Mouse (Mus musculus) midbrain, embryonic 11.5 days (tissue): ENCODE measurements around the gene Atpif1. TPM values are rescaled to one million over a fixed set of nuclear protein-coding genes. Genes with fewer than 3 reads are reported as not detected.
A peak's percentile ranks its signal among the peaks of the same experiment; 100 is the strongest.
"Not testable (repeated sequence)": the region's sequence is repeated elsewhere in the genome, so short reads cannot be mapped to it uniquely, and the experiment has no call there.

Experiments
- ATAC-seq: fragments of 200-750 bp; cut with Nextera tagmentation; 2 replicates; pipeline ENCODE4 v1.8.0; 2017; ENCODE audit warnings: moderate TSS enrichment, moderate library complexity; ENCODE audit not compliant: low FRiP score
- DNase-seq: peaks from one replicate; pipeline ENCODE4 v3.0.0; 2015; ENCODE audit warnings: low spot score; ENCODE audit errors: missing footprints
- H3K27ac ChIP-seq: fragments of 300-500 bp; sonication (generic); 2 replicates; pipeline ENCODE4 v1.5.1; 2014; ENCODE audit warnings: low read depth, low read length
- H3K27me3 ChIP-seq: fragments of 300-500 bp; sonication (generic); 2 replicates; pipeline ENCODE4 v1.6.1; 2014; ENCODE audit warnings: mild to moderate bottlenecking, low read length, moderate library complexity, mixed read lengths; ENCODE audit not compliant: control insufficient read depth, insufficient read depth
- H3K36me3 ChIP-seq: fragments of 300-500 bp; sonication (generic); 2 replicates; pipeline ENCODE4 v1.6.1; 2014; ENCODE audit warnings: mild to moderate bottlenecking, low read length, moderate library complexity, mixed read lengths; ENCODE audit not compliant: control insufficient read depth, insufficient read depth
- H3K4me1 ChIP-seq: fragments of 300-500 bp; sonication (generic); 2 replicates; pipeline ENCODE4 v1.6.1; 2014; ENCODE audit warnings: low read length; ENCODE audit not compliant: control insufficient read depth, insufficient read depth
- H3K4me2 ChIP-seq: fragments of 300-500 bp; sonication (generic); 2 replicates; pipeline ENCODE4 v1.6.1; 2014; ENCODE audit warnings: mild to moderate bottlenecking, moderate library complexity
- H3K4me3 ChIP-seq: fragments of 300-500 bp; sonication (generic); 2 replicates; pipeline ENCODE4 v1.5.1; 2014; ENCODE audit warnings: low read depth, low read length
- H3K9ac ChIP-seq: fragments of 300-500 bp; sonication (generic); 2 replicates; pipeline ENCODE4 v1.6.1; 2014; ENCODE audit warnings: low read length
- H3K9me3 ChIP-seq: fragments of 300-500 bp; sonication (generic); 2 replicates; pipeline ENCODE4 v1.6.1; 2016; ENCODE audit warnings: low read length; ENCODE audit not compliant: control insufficient read depth
- WGBS: fragments of 180-500 bp; shearing (Covaris S2); extraction: QIAGEN DNeasy Blood & Tissue Kit; methylation state at CpG from one replicate; pipeline ENCODE4 v1.1.7; 2014; 5-methylcytosine and 5-hydroxymethylcytosine counted together
- polyA plus RNA-seq: library from polyadenylated mRNA; unstranded; fragments of >200 nt; fragmentation: Nextera tagmentation; extraction: Ambion mirVana; gene quantifications from 2 replicates; pipeline ENCODE4 v1.2.1, GENCODE M21; 2014

Atpif1 gene
- polyA plus RNA-seq, 1 experiment from 2014 or later, result 1,016 TPM

DNA sequence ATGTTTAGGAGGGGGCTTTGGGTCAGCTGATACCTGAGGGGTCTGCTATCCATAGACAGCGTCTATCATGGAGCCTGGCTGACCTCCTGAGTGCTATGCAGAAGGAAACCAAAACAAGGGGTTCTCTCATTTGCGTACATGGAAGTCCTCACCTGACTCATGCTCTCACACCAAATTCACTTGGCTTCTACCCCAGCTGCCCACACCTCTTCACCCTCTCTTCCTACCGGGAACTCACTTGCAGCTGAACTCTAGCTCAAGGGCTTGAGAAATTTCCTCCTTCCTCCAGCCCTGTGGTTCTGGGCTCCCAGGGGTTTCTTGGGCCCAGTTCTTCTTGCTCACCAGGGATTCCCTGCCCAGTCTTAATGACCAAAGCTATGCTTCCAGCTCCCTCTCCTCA lies 29.8 kb upstream of the Atpif1 start:
- Histone ChIP-seq H3K9me3 (no peaks in the 10 kb centered on the region), H3K27ac (no peak overlapping the region), H3K9ac (no peak overlapping the region), H3K36me3 (no peaks in the 10 kb centered on the region), H3K4me1 (no peaks in the 10 kb centered on the region), H3K4me2 (no peak overlapping the region), H3K4me3 (no peak overlapping the region), H3K27me3 (no peaks in the 10 kb centered on the region)
- DNase-seq, result no peak
- 80% methylated on average over 3 of the region's 3 CpGs for WGBS
- ATAC-seq, result no peak

DNA sequence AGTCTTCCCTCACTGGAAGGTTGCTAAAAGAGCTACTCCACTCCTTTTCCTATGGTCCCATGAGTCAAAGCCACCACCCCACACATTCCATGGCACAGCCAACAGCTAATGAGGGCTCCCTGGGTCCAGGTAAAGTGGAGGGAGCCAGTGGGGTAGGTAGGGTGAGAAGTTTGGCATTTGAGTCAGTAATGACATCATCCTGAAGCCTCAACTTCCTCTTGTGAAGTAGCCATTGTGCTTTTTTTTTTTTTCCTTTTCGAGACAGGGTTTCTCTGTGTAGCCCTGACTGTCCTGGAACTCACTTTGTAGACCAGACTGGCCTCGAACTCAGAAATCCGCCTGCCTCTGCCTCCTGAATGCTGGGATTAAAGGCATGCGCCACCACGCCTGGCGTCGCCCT lies 22.1 kb upstream of the Atpif1 start:
- not testable (repeated sequence) for DNase-seq, H3K4me2 ChIP-seq, H3K27me3 ChIP-seq, H3K9ac ChIP-seq, H3K27ac ChIP-seq, ATAC-seq, H3K9me3 ChIP-seq, H3K4me3 ChIP-seq, H3K4me1 ChIP-seq
- peaks cover 20% of the 10 kb centered on the region; the same call in 1 of the 2 replicates for H3K36me3 ChIP-seq
- 89% methylated on average over 7 of the region's 7 CpGs for WGBS

- Histone ChIP-seq H3K27ac (no peak overlapping the region), H3K4me3 (no peak overlapping the region), H3K4me1 (no peaks in the 10 kb centered on the region), H3K27me3 (no peaks in the 10 kb centered on the region), H3K9me3 (no peaks in the 10 kb centered on the region), H3K36me3 (peaks cover 23% of the 10 kb centered on the region; the same call in 1 of the 2 replicates), H3K9ac (no peak overlapping the region), H3K4me2 (no peak overlapping the region)
- 87% methylated on average over 8 of the region's 8 CpGs for WGBS
- DNase-seq (no peak), ATAC-seq (no peak)
These were observed 21.2 kb upstream of the Atpif1 start for GRCm38 (mm10) chr4:132554653-132555052.

GRCm38 (mm10) chr4:132554221-132554620 lies 20.8 kb upstream of the Atpif1 start:
- Histone ChIP-seq H3K9me3 (no peaks in the 10 kb centered on the region), H3K9ac (no peak overlapping the region), H3K36me3 (peaks cover 23% of the 10 kb centered on the region), H3K27me3 (no peaks in the 10 kb centered on the region), H3K4me3 (no peak overlapping the region), H3K27ac (no peak overlapping the region), H3K4me2 (no peak overlapping the region), H3K4me1 (no peaks in the 10 kb centered on the region)
- DNase-seq (no peak), ATAC-seq (no peak)
- 79% methylated on average over 5 of the region's 5 CpGs for WGBS

DNA sequence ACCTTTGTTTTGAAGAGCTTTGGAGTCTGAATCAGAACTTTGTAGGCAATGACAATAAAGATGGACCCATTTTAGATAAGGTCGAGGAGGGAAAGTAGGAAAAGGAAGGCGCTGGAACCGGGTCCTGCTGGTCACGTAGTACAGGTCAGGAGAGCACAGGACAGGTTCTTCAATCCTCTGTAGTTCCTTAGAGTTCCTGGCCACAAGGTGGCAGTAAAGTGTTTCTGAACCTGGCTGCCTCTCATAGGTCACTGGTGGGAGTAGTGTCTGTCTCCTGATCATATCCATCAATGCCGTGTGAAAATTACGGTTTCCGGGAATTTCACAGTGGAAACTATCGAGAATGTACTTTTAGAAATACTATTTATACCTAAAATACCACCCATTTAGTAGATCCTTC lies 12.4 kb upstream of the Atpif1 start:
- Histone ChIP-seq H3K4me2 (no peak overlapping the region), H3K27ac (no peak overlapping the region), H3K36me3 (peaks cover 22% of the 10 kb centered on the region), H3K4me3 (no peak overlapping the region), H3K9ac (no peak overlapping the region), H3K9me3 (no peaks in the 10 kb centered on the region), H3K27me3 (no peaks in the 10 kb centered on the region), H3K4me1 (no peaks in the 10 kb centered on the region)
- 54% methylated on average over 8 of the region's 8 CpGs for WGBS
- DNase-seq (peak; percentile 94), ATAC-seq (no peak)

GRCm38 (mm10) chr4:132542724-132543123 lies 9.3 kb upstream of the Atpif1 start:
- H3K36me3 ChIP-seq, result peaks cover 9% of the 10 kb centered on the region; the same call in 1 of the 2 replicates
- no peak overlapping the region for H3K4me2 ChIP-seq
- no peak overlapping the region for H3K4me3 ChIP-seq
- no peaks in the 10 kb centered on the region for H3K27me3 ChIP-seq
- H3K4me1 ChIP-seq, result no peaks in the 10 kb centered on the region
- 60% methylated on average over 1 of the region's 1 CpGs for WGBS
- H3K27ac ChIP-seq, result no peak overlapping the region
- DNase-seq, result no peak
- H3K9ac ChIP-seq, result no peak overlapping the region
- no peaks in the 10 kb centered on the region for H3K9me3 ChIP-seq
- ATAC-seq, result no peak

GRCm38 (mm10) chr4:132541413-132541812 lies 8.0 kb upstream of the Atpif1 start:
- Histone ChIP-seq H3K4me2 (no peak overlapping the region), H3K27ac (no peak overlapping the region), H3K4me1 (peaks cover 10% of the 10 kb centered on the region), H3K36me3 (peaks cover 5% of the 10 kb centered on the region; the same call in 1 of the 2 replicates), H3K9me3 (no peaks in the 10 kb centered on the region), H3K4me3 (no peak overlapping the region), H3K9ac (no peak overlapping the region), H3K27me3 (no peaks in the 10 kb centered on the region)
- ATAC-seq, result no peak
- WGBS, result 95% methylated on average over 4 of the region's 4 CpGs
- no peak for DNase-seq

- Histone ChIP-seq H3K36me3 (peaks cover 5% of the 10 kb centered on the region; the same call in 1 of the 2 replicates), H3K9me3 (no peaks in the 10 kb centered on the region), H3K9ac (no peak overlapping the region), H3K27me3 (no peaks in the 10 kb centered on the region), H3K4me2 (no peak overlapping the region), H3K4me3 (no peak overlapping the region), H3K27ac (no peak overlapping the region), H3K4me1 (peaks cover 14% of the 10 kb centered on the region)
- DNase-seq (no peak), ATAC-seq (no peak)
- 93% methylated on average over 5 of the region's 5 CpGs for WGBS
These were observed 6.0 kb upstream of the Atpif1 start for GRCm38 (mm10) chr4:132539481-132539880.

GRCm38 (mm10) chr4:132535406-132536121 lies 2.1 kb upstream of the Atpif1 start, which contains the start of gene Dnajc8:
TSS of gene Dnajc8 (plus strand) at chr4:132535550.
- H3K4me2 ChIP-seq, result peak within 1 kb of the TSS; percentile 85
- WGBS, result under 1% methylated on average over 59 of the region's 60 CpGs
- peaks cover 24% of the 10 kb centered on the region for H3K4me1 ChIP-seq
- H3K9ac ChIP-seq, result peak within 1 kb of the TSS; percentile 94
- no peaks in the 10 kb centered on the region for H3K9me3 ChIP-seq
- H3K27me3 ChIP-seq, result no peaks in the 10 kb centered on the region
- H3K27ac ChIP-seq, result peak within 1 kb of the TSS; percentile 69
- peak; percentile 86 for ATAC-seq
- peak; percentile 99 for DNase-seq
- H3K36me3 ChIP-seq, result peaks cover 1% of the 10 kb centered on the region; the same call in 1 of the 2 replicates
- peak within 1 kb of the TSS; percentile 99 for H3K4me3 ChIP-seq
